Mouse (Mus musculus): ENCODE measurements at regions not wholly inside any gene's neighbourhood (a gene's known extent, or its start where the extent isn't known, plus 50 kb on each side); places are given as distances from the start of the nearest gene placed in this dataset.

DNA sequence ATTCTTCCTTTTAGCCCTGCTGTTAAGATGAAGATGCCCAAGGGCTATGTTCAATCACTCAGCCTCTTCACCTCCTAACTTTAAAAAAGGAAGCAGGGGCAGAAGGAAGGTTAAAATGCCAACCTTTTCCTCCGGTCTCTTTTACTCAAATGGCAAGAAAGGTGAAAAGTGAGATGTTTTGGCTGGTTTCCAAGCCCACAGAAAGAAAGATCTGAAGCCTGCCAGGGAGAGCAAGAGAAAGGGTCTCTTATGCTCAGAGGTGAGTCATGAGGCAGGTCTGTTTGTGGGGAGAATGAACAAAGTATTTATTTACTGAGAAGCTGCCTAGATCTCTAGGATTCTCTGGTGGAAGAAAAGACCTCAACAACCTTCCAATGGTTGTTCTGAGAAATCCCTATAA, 162.1 kb upstream of the Kirrel3 start:
- CTCF ChIA-PET = no interaction called here

DNA sequence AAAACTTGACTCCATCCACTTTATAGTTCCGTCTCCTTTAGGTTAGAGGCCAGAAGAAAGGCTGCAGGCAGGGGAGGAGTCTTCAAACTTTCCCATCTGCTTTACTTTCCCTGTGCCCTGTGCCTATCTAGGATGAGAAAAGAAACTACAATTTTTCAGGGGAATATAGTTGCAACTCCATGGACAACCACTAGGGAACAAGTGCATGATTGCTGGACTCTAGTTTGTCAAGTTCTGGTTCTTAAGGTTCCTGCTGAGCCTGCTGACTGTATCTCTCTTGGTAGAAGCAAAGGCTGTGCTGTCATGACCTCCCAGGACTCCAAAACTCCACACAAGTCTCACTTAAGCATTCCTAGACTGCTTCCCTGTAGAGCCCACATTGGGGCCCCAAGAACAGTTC, 157.0 kb upstream of the Kirrel3 start:
- CTCF ChIA-PET = no interaction called here

- CTCF ChIA-PET = no interaction called here
These were observed 151.6 kb upstream of the Kirrel3 start for GRCm38 (mm10) chr9:34334112-34334511.

DNA sequence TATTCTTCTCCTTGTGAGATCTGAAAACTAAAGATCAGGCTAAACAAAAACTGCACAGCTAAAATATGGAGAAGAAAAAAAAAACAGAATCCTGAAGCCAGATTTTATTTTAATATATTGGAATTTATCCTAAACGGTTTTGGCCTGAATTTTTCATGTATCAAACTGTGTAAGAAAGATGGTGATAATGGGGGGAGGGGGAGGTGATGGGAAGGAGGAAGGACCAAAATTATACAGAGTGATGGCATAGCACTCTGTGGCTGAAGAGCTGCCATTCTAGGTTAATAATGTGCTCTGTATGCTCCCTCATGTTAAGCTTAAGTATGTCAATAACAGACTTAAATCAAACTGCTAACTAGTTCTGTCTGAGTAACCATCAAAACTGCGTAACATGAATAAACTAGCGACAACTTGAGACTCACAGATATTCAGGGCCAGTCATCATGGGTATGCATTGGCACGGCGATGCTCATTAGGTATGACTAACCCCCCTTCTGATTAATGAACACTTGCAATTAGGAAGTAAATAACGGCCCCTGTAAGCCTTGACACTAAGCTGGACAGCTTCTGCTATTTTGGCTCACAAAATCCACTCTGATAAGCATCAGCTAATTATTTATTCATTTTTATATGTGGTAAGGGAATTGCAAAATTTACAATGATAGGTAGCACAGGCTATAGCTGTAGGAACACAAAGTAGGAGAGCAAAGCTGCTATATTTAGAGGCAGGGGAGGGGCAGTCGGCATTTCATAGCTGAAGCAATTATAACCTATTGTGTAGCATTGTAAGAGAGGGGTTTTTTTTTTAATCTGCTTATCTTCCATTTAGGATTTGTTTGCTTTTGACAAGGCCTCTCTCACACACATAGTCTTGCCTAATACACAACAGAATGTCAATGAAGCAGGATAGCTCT, 150.9 kb upstream of the Kirrel3 start:
- CTCF ChIA-PET = no interaction called here

DNA sequence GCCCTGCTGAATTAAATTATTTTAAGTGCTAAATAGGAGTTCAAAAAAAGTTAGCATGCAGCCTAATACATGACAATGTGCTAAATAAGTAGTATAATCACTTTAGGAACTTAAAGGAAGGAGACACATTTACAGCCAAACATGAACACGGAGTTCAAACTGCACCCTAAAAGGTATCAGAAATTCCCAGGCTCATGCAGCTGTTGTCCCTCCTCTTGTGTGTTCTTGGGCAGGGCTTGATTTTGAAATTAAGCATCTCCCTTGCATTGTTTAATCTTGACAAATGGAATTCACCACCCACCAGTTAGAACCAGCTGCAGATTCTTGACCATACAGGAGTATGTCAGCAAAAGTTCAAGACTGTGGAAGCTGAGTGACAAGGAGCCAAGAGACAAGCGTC, 137.3 kb upstream of the Kirrel3 start:
- CTCF ChIA-PET = no interaction called here

DNA sequence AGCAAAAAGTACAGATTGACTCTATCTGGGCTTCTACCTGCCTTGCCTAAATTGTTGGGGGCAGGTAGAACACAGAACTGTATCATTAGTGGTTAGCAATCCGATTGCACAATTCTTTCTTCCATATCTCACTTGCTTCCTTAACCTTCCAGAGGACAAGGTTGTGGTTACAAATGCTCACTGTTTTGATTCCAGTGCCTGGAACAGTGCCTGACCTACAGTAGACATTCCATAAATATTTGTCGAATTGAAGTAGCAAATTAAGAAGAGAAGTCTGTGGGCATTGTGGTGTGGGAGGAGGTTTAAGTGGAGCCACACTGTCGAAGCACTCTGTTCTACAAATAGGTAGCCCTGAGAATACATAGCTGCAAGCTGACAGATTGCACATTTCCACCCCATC, 135.7 kb upstream of the Kirrel3 start:
- CTCF ChIA-PET = no interaction called here

GRCm38 (mm10) chr9:34353744-34354143, 131.9 kb upstream of the Kirrel3 start:
- CTCF ChIA-PET = no interaction called here

DNA sequence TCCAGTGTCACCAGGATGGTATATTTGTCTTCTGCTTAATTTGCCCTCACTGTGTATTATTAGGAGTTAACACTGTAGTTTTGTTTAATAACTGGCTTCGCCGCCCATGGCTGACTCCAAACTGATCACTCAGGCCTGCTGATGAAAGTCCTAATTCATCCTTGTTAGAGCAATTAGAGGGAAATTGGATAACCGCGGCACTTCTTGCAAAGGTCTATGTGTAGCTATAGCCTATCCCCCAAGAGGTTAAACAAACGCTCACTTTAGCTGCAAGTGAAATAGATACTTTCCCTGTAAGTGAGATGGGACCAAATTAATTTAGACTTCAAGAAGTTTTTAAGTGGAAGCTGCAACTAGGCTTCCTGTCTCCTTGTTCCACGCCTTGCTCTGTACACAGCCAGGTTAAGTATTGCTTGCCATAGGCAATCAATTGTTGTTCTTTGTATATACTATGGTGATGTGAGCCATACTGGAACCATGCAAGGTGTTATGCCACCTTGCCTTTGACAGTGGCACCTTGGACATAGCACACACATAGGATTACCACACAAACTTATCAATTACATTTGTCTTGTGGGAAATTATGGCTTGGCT, 130.9 kb upstream of the Kirrel3 start:
- CTCF ChIA-PET = no interaction called here

- CTCF ChIA-PET = no interaction called here
These were observed 114.9 kb upstream of the Kirrel3 start for GRCm38 (mm10) chr9:34370686-34371398.

- CTCF ChIA-PET = no interaction called here
These were observed 110.5 kb upstream of the Kirrel3 start for GRCm38 (mm10) chr9:34375187-34375586.

- CTCF ChIA-PET = no interaction called here
These were observed 105.7 kb upstream of the Kirrel3 start for GRCm38 (mm10) chr9:34380008-34380407.

GRCm38 (mm10) chr9:34381601-34382000, 104.1 kb upstream of the Kirrel3 start:
- CTCF ChIA-PET = no interaction called here

DNA sequence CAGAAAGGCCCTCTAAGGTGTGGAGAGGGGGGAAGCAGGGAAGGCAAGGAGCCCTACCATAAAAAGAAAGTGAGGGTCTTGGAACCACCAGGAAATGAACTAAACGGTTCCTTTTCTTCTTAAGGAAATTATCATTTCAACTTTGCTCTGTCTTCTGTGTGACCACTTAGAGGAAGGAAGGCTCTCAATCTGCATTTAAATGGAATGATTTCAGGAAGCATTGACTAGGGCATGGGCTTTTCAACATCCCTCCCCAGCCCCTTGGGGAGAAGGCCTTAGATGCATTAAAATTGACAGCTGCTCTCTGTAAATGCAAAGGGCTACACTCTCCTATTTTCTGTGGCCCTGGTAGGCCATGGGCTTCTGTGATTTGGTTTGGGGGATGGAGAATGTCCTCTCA, 103.5 kb upstream of the Kirrel3 start:
- CTCF ChIA-PET = no interaction called here

GRCm38 (mm10) chr9:34386071-34386470, 99.6 kb upstream of the Kirrel3 start:
- CTCF ChIA-PET = no interaction called here

DNA sequence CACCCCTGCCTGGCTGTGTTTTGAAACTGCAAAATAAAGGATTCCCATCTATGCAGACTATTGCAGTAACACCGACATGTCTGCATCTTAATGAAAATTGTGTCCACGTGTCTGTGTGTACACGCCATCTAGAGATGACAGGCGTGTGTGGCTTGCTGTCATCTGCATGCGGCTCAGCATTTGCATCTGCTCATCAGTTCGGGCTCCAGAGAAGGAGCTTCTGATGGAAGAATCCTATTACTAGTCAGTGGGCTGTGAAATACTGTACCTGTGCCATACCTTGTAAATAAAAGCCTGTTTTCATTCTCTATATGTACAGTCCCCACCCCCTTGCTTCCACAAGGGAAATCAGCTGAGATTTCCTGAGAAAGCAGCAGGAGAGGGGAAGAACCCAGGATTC, 92.7 kb upstream of the Kirrel3 start:
- CTCF ChIA-PET = no interaction called here

- CTCF ChIA-PET = no interaction called here
These were observed 89.6 kb upstream of the Kirrel3 start for GRCm38 (mm10) chr9:34395839-34396804.

- CTCF ChIA-PET = no interaction called here
These were observed 74.0 kb upstream of the Kirrel3 start for GRCm38 (mm10) chr9:34411699-34412098.

DNA sequence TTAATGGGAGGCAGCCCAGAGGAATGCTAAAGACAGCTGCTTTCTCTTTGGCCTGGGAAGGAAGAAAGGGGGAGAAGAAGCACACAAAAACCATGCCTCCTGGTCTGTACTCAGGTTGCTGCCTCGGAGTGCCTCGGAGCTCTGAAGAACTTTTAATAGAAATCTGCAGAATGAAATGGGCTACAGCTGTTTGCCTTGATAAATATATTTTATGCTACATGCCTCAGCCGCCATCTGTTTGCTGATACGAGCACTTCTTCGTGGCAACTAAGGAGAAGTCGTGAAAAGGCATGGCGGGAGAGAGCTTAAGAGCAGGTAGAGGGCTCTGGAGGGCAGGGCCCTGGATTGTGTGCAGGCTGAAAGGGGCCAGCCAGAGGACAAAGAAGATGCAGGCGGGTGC, 69.5 kb upstream of the Kirrel3 start:
- CTCF ChIA-PET = no interaction called here

DNA sequence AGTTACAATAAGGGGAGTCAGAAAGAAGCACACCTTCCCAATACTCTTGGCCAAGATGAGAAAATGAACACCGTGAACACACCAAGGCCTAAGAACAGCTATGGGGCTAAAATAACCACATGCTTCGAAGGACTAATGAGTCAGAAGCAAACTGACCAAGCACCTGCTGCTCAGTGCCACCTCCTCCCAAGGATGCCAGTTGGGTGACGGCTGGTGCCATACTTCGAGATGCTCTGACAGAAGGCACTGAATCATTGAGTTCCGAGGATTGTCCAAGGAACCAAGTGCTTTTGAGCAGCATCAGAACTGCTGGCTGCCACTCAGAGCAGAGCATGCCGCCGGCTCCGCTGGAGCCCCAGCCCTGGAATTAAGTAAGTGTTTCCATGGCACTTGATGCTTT, 67.6 kb upstream of the Kirrel3 start:
- CTCF ChIA-PET = no interaction called here

GRCm38 (mm10) chr9:34421956-34422355, 63.7 kb upstream of the Kirrel3 start:
- CTCF ChIA-PET = no interaction called here

DNA sequence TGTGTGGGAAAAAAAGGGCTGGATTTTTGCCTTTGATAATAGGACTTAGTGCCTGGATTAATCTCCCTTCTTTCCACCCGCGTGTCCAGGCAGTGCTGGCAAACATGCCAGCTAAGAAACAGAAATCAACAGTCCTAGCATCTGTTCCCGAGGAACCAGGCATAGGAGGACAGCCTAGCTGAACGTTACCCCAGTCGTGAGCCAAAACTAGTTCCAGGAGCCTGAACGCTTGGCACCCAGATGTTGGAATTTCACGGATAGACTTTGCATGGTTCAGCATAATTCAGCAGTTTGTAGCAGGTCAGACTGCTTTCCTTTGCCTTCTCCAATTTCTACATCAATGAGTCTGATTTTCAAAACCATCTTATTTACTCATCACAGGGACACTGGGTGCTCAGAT, 62.6 kb upstream of the Kirrel3 start:
- CTCF ChIA-PET = no interaction called here

- CTCF ChIA-PET = no interaction called here
These were observed 59.1 kb upstream of the Kirrel3 start for GRCm38 (mm10) chr9:34426589-34426988.
